ENCODE assay signal across 18 mouse cellular contexts in the genomic region with DNA sequence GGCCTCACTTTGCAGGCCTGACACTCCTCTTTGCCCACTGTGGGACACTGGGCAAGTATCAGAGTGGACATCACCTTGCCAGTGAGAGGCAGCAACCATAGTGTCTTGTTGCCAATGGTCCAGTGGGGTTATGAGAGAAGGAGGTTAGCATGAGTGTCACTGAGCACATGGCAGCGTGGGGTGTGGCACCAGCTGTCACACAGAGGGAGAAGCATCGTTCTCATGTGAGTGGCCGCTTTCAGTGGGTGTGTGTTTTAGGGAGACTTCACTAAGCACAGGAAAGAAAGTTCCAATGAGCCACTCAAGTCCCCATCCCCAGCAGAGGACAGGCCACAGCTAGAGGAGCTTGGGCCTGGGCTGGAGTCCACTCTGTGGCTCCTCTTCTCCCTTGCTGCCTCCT. TPM values are rescaled to one million over a fixed set of nuclear protein-coding genes. Genes with fewer than 3 reads are reported as not detected.
DNase-seq lines count a peak whose midpoint lies in the region; ATAC-seq and TF ChIP-seq lines count a peak whose summit lies in the region.
"Had no signal": no experiment of that assay in that cellular context is flagged by ENCODE, and none has a peak within 500 bp of the region (broad histone marks: within the 10 kb centered on the region; RNA-seq: fewer than 3 reads in every experiment).

No protein-coding gene starts in this region.

- peaks cover 14% of the 10 kb centered on the region for H3K4me1 ChIP-seq in megakaryocyte, embryonic 14.5 days

- peaks cover 48% of the 10 kb centered on the region for H3K9me3 ChIP-seq in megakaryocyte, embryonic 14.5 days

- peak overlapping the region; percentile 42 for H3K4me3 ChIP-seq in megakaryocyte, embryonic 14.5 days (replicated peaks)
- H3K4me3 ChIP-seq in myocyte = no peak overlapping the region

- no peaks in the 10 kb centered on the region for H3K79me2 ChIP-seq in myocyte (ENCODE audit: control insufficient read depth, insufficient read depth)

- DNase-seq in cerebellum, postnatal 25 days = no peak
- DNase-seq: adrenal gland, adult 2 months; adrenal gland, adult 8-10 months; adrenal gland, postnatal 10 days; adrenal gland, postnatal 14 days; adrenal gland, postnatal 25 days; adrenal gland, postnatal 36 days; B cell, adult 2 months; cerebellum, adult 11 months; cerebellum, adult 11-12 months; cerebellum, adult 18-20 months had no signal

- TF ChIP-seq POLR2A in myocyte (IDR thresholded peaks at IDR 0.05; ENCODE audit: insufficient read length, low read depth) = no peak

- no peak for ATAC-seq in megakaryocyte, adult 5-6 weeks (ENCODE audit: poor library complexity, severe bottlenecking)
- ATAC-seq: activated CD4-positive, CD25-positive, alpha-beta regulatory T cell, adult 4 months; CD4-positive, CD25-positive, alpha-beta regulatory T cell, adult 4 months; Patski had no signal

- no peak overlapping the region for H3ac ChIP-seq in myocyte (ENCODE audit: control insufficient read depth, insufficient read length)

- H3K4me2 ChIP-seq in myocyte (ENCODE audit: low read depth) = no peak overlapping the region

- H3K36me3 ChIP-seq in megakaryocyte, embryonic 14.5 days (replicated peaks; ENCODE audit: low read length) = no peaks in the 10 kb centered on the region
- H3K36me3 ChIP-seq in myocyte (ENCODE audit: control insufficient read depth, insufficient read depth) = no peaks in the 10 kb centered on the region
- H3K36me3 ChIP-seq: G1E had no signal

- peaks cover 82% of the 10 kb centered on the region for H3K27me3 ChIP-seq in megakaryocyte, embryonic 14.5 days (replicated peaks)
- H3K27me3 ChIP-seq in myocyte (ENCODE audit: control insufficient read depth, insufficient read depth, insufficient read length) = no peaks in the 10 kb centered on the region
- H3K27me3 ChIP-seq: Patski had no signal

TF ChIP-seq in myocyte, 11 proteins besides CTCF, POLR2A, EP300 and RAD21:
- TF ChIP-seq MYOG (IDR thresholded peaks at IDR 0.05; ENCODE audit: control insufficient read depth in 1 of 3, insufficient read depth in 1 of 3, insufficient read length in 2 of 3, low read depth in 2 of 3) (peak; percentile 34 to 88 (median 55)), USF1 (IDR thresholded peaks at IDR 0.05; ENCODE audit: low read depth) (no peak), POLR2AphosphoS2 (IDR thresholded peaks at IDR 0.05; ENCODE audit: insufficient read length, low read depth) (no peak), CEBPB (IDR thresholded peaks at IDR 0.05; ENCODE audit: insufficient read depth, poor library complexity, severe bottlenecking) (no peak), SRF (IDR thresholded peaks at IDR 0.05; ENCODE audit: control insufficient read depth, insufficient read length, low read depth) (no peak), TCF12 (IDR thresholded peaks at IDR 0.05; ENCODE audit: insufficient read depth, poor library complexity, severe bottlenecking) (no peak), MYOD1 (IDR thresholded peaks at IDR 0.05; ENCODE audit: control insufficient read depth in 1 of 3, insufficient read length in 2 of 3, low read depth in 2 of 3) (peak in 2 of 3 experiments; percentile 56 to 88), MAX (IDR thresholded peaks at IDR 0.05; ENCODE audit: low read depth) (no peak), TCF3 (IDR thresholded peaks at IDR 0.05; ENCODE audit: insufficient read length, low read depth) (no peak)
TF ChIP-seq in myocyte: peak in this region for 2.

RNA-seq across cellular contexts. Expression of gene Zdhhc7, which starts 46.4 kb away (rescaled TPM):
- polyA plus RNA-seq in megakaryocyte, embryonic 14.5 days (2012; ENCODE audit: insufficient read depth, low replicate concordance) = 29.1 and 34.2 TPM in 2 replicates
- total RNA-seq in megakaryocyte, adult 5-6 weeks (2015) = 21.1 and 23.0 TPM in 2 replicates
- total RNA-seq in megakaryocyte, adult 5-6 weeks (2017) = 31.8 and 33.3 TPM in 2 replicates
- polyA plus RNA-seq in myocyte (2012; fragmentation: generic; extraction: Trizol) = 31.7 TPM

RNA-seq across cellular contexts. Expression of gene 6430548M08Rik, which starts 59.1 kb away (rescaled TPM):
- 2.4 and 4.1 TPM in 2 replicates for polyA plus RNA-seq in megakaryocyte, embryonic 14.5 days (2012; ENCODE audit: insufficient read depth, low replicate concordance)
- total RNA-seq in megakaryocyte, adult 5-6 weeks (2015) = 61.4 and 76.5 TPM in 2 replicates
- 70.0 and 87.2 TPM in 2 replicates for total RNA-seq in megakaryocyte, adult 5-6 weeks (2017)
- polyA plus RNA-seq in myocyte (2012; fragmentation: generic; extraction: Trizol) = 9.4 TPM
- polyA plus RNA-seq: activated CD4-positive, CD25-positive, alpha-beta regulatory T cell, adult 4 months had no signal
